Mouse (Mus musculus): ENCODE data around the gene Malrd1. TPM values are rescaled to one million over a fixed set of nuclear protein-coding genes. Genes with fewer than 3 reads are reported as not detected.
"Not testable (repeated sequence)": the region's sequence is repeated elsewhere in the genome, so short reads cannot be mapped to it uniquely, and the experiment has no call there.

Malrd1 gene
- polyA plus RNA-seq, 1 experiment from 2014 or later, result not detected

- Histone ChIP-seq H3K27ac (ENCODE audit: low read length) (no peak overlapping the region), H3K4me2 (ENCODE audit: low read depth, low read length) (no peak overlapping the region), H3K36me3 (ENCODE audit: control insufficient read depth, insufficient read depth) (no peaks in the 10 kb centered on the region), H3K4me1 (ENCODE audit: control insufficient read depth, low read depth, low read length) (no peaks in the 10 kb centered on the region), H3K9me3 (replicated peaks; ENCODE audit: control insufficient read depth, low read length) (no peaks in the 10 kb centered on the region), H3K27me3 (ENCODE audit: control insufficient read depth, insufficient read depth, low read depth, low read length) (no peaks in the 10 kb centered on the region), H3K9ac (ENCODE audit: low read depth, low read length) (no peak overlapping the region), H3K4me3 (ENCODE audit: low read depth, low read length) (no peak overlapping the region)
- ATAC-seq (ENCODE audit: low read depth), result no peak
- WGBS (ENCODE audit: insufficient replicate concordance), result 61% methylated on average over 1 of the region's 1 CpGs
These were observed 406.1 kb downstream of the Malrd1 start for GRCm38 (mm10) chr2:15932340-15932739.

- Histone ChIP-seq H3K27ac (ENCODE audit: low read length) (no peak overlapping the region), H3K27me3 (ENCODE audit: control insufficient read depth, insufficient read depth, low read depth, low read length) (no peaks in the 10 kb centered on the region), H3K4me1 (ENCODE audit: control insufficient read depth, low read depth, low read length) (no peaks in the 10 kb centered on the region), H3K9me3 (replicated peaks; ENCODE audit: control insufficient read depth, low read length) (no peaks in the 10 kb centered on the region), H3K36me3 (ENCODE audit: control insufficient read depth, insufficient read depth) (no peaks in the 10 kb centered on the region), H3K4me2 (ENCODE audit: low read depth, low read length) (no peak overlapping the region), H3K4me3 (ENCODE audit: low read depth, low read length) (no peak overlapping the region), H3K9ac (ENCODE audit: low read depth, low read length) (no peak overlapping the region)
- ATAC-seq (ENCODE audit: low read depth), result no peak
- 48% methylated on average over 2 of the region's 2 CpGs for WGBS (ENCODE audit: insufficient replicate concordance)
These were observed 476.6 kb downstream of the Malrd1 start for GRCm38 (mm10) chr2:16002925-16003324.

- H3K9ac ChIP-seq (ENCODE audit: low read depth, low read length); H3K27ac ChIP-seq (ENCODE audit: low read length); H3K4me1 ChIP-seq (ENCODE audit: control insufficient read depth, low read depth, low read length); H3K4me2 ChIP-seq (ENCODE audit: low read depth, low read length); H3K4me3 ChIP-seq (ENCODE audit: low read depth, low read length); H3K36me3 ChIP-seq (ENCODE audit: control insufficient read depth, insufficient read depth); H3K27me3 ChIP-seq (ENCODE audit: control insufficient read depth, insufficient read depth, low read depth, low read length); ATAC-seq (ENCODE audit: low read depth); H3K9me3 ChIP-seq (replicated peaks; ENCODE audit: control insufficient read depth, low read length): not testable (repeated sequence)
- 43% methylated on average over 2 of the region's 2 CpGs for WGBS (ENCODE audit: insufficient replicate concordance)
These were observed 490.8 kb downstream of the Malrd1 start for GRCm38 (mm10) chr2:16017046-16017445.

- H3K4me3 ChIP-seq (ENCODE audit: low read depth, low read length); ATAC-seq (ENCODE audit: low read depth); H3K9ac ChIP-seq (ENCODE audit: low read depth, low read length): not testable (repeated sequence)
These were observed 491.4 kb downstream of the Malrd1 start for GRCm38 (mm10) chr2:16017719-16018118.

GRCm38 (mm10) chr2:16029752-16030151, 503.5 kb downstream of the Malrd1 start:
- H3K4me1 ChIP-seq (ENCODE audit: control insufficient read depth, low read depth, low read length), result no peaks in the 10 kb centered on the region
- H3K36me3 ChIP-seq (ENCODE audit: control insufficient read depth, insufficient read depth), result no peaks in the 10 kb centered on the region
- H3K27ac ChIP-seq (ENCODE audit: low read length), result no peak overlapping the region
- H3K27me3 ChIP-seq (ENCODE audit: control insufficient read depth, insufficient read depth, low read depth, low read length), result no peaks in the 10 kb centered on the region
- 65% methylated on average over 12 of the region's 12 CpGs for WGBS (ENCODE audit: insufficient replicate concordance)
- no peak overlapping the region for H3K4me2 ChIP-seq (ENCODE audit: low read depth, low read length)
- H3K4me3 ChIP-seq (ENCODE audit: low read depth, low read length), result no peak overlapping the region
- no peak for ATAC-seq (ENCODE audit: low read depth)
- H3K9ac ChIP-seq (ENCODE audit: low read depth, low read length), result no peak overlapping the region
- H3K9me3 ChIP-seq (replicated peaks; ENCODE audit: control insufficient read depth, low read length), result no peaks in the 10 kb centered on the region

More at GRCm38 (mm10) chr2:16017719-16018118, 491.4 kb downstream of the Malrd1 start:
- not testable (repeated sequence) for H3K4me2 ChIP-seq (ENCODE audit: low read depth, low read length); H3K4me1 ChIP-seq (ENCODE audit: control insufficient read depth, low read depth, low read length); H3K9me3 ChIP-seq (replicated peaks; ENCODE audit: control insufficient read depth, low read length); H3K27me3 ChIP-seq (ENCODE audit: control insufficient read depth, insufficient read depth, low read depth, low read length); H3K27ac ChIP-seq (ENCODE audit: low read length); H3K36me3 ChIP-seq (ENCODE audit: control insufficient read depth, insufficient read depth)

GRCm38 (mm10) chr2:16031559-16031958, 505.3 kb downstream of the Malrd1 start:
- Histone ChIP-seq H3K9me3 (replicated peaks; ENCODE audit: control insufficient read depth, low read length) (no peaks in the 10 kb centered on the region), H3K4me2 (ENCODE audit: low read depth, low read length) (no peak overlapping the region), H3K9ac (ENCODE audit: low read depth, low read length) (no peak overlapping the region), H3K27ac (ENCODE audit: low read length) (no peak overlapping the region), H3K4me1 (ENCODE audit: control insufficient read depth, low read depth, low read length) (no peaks in the 10 kb centered on the region), H3K36me3 (ENCODE audit: control insufficient read depth, insufficient read depth) (no peaks in the 10 kb centered on the region), H3K27me3 (ENCODE audit: control insufficient read depth, insufficient read depth, low read depth, low read length) (no peaks in the 10 kb centered on the region), H3K4me3 (ENCODE audit: low read depth, low read length) (no peak overlapping the region)
- no peak for ATAC-seq (ENCODE audit: low read depth)
- 54% methylated on average over 4 of the region's 4 CpGs for WGBS (ENCODE audit: insufficient replicate concordance)

GRCm38 (mm10) chr2:16032804-16033203, 506.5 kb downstream of the Malrd1 start:
- Histone ChIP-seq H3K27me3 (ENCODE audit: control insufficient read depth, insufficient read depth, low read depth, low read length) (no peaks in the 10 kb centered on the region), H3K4me1 (ENCODE audit: control insufficient read depth, low read depth, low read length) (no peaks in the 10 kb centered on the region), H3K9ac (ENCODE audit: low read depth, low read length) (no peak overlapping the region), H3K27ac (ENCODE audit: low read length) (no peak overlapping the region), H3K4me2 (ENCODE audit: low read depth, low read length) (no peak overlapping the region), H3K9me3 (replicated peaks; ENCODE audit: control insufficient read depth, low read length) (no peaks in the 10 kb centered on the region), H3K4me3 (ENCODE audit: low read depth, low read length) (no peak overlapping the region), H3K36me3 (ENCODE audit: control insufficient read depth, insufficient read depth) (no peaks in the 10 kb centered on the region)
- ATAC-seq (ENCODE audit: low read depth), result no peak
- WGBS (ENCODE audit: insufficient replicate concordance), result 45% methylated on average over 3 of the region's 3 CpGs

- Histone ChIP-seq H3K4me3 (ENCODE audit: low read depth, low read length) (no peak overlapping the region), H3K36me3 (ENCODE audit: control insufficient read depth, insufficient read depth) (no peaks in the 10 kb centered on the region), H3K9me3 (replicated peaks; ENCODE audit: control insufficient read depth, low read length) (no peaks in the 10 kb centered on the region), H3K27me3 (ENCODE audit: control insufficient read depth, insufficient read depth, low read depth, low read length) (no peaks in the 10 kb centered on the region), H3K4me2 (ENCODE audit: low read depth, low read length) (no peak overlapping the region), H3K4me1 (ENCODE audit: control insufficient read depth, low read depth, low read length) (no peaks in the 10 kb centered on the region), H3K9ac (ENCODE audit: low read depth, low read length) (no peak overlapping the region), H3K27ac (ENCODE audit: low read length) (no peak overlapping the region)
- 53% methylated on average over 3 of the region's 3 CpGs for WGBS (ENCODE audit: insufficient replicate concordance)
- no peak for ATAC-seq (ENCODE audit: low read depth)
These were observed 584.4 kb downstream of the Malrd1 start for GRCm38 (mm10) chr2:16110696-16111095.

GRCm38 (mm10) chr2:16113333-16113732, 587.1 kb downstream of the Malrd1 start:
- no peak for ATAC-seq (ENCODE audit: low read depth)
- H3K9me3 ChIP-seq (replicated peaks; ENCODE audit: control insufficient read depth, low read length), result no peaks in the 10 kb centered on the region
- no peaks in the 10 kb centered on the region for H3K27me3 ChIP-seq (ENCODE audit: control insufficient read depth, insufficient read depth, low read depth, low read length)
- H3K4me1 ChIP-seq (ENCODE audit: control insufficient read depth, low read depth, low read length), result no peaks in the 10 kb centered on the region
- H3K4me2 ChIP-seq (ENCODE audit: low read depth, low read length), result no peak overlapping the region
- H3K9ac ChIP-seq (ENCODE audit: low read depth, low read length), result no peak overlapping the region
- H3K27ac ChIP-seq (ENCODE audit: low read length), result no peak overlapping the region
- H3K36me3 ChIP-seq (ENCODE audit: control insufficient read depth, insufficient read depth), result no peaks in the 10 kb centered on the region
- no peak overlapping the region for H3K4me3 ChIP-seq (ENCODE audit: low read depth, low read length)
- 48% methylated on average over 2 of the region's 2 CpGs for WGBS (ENCODE audit: insufficient replicate concordance)

GRCm38 (mm10) chr2:16147999-16148398, 621.7 kb downstream of the Malrd1 start:
- H3K27ac ChIP-seq (ENCODE audit: low read length), result no peak overlapping the region
- H3K27me3 ChIP-seq (ENCODE audit: control insufficient read depth, insufficient read depth, low read depth, low read length), result no peaks in the 10 kb centered on the region
- no peak overlapping the region for H3K4me3 ChIP-seq (ENCODE audit: low read depth, low read length)
- no peak overlapping the region for H3K4me2 ChIP-seq (ENCODE audit: low read depth, low read length)
- H3K4me1 ChIP-seq (ENCODE audit: control insufficient read depth, low read depth, low read length), result no peaks in the 10 kb centered on the region
- H3K36me3 ChIP-seq (ENCODE audit: control insufficient read depth, insufficient read depth), result no peaks in the 10 kb centered on the region
- ATAC-seq (ENCODE audit: low read depth), result no peak
- no peak overlapping the region for H3K9ac ChIP-seq (ENCODE audit: low read depth, low read length)
- WGBS (ENCODE audit: insufficient replicate concordance), result 26% methylated on average over 1 of the region's 1 CpGs
- H3K9me3 ChIP-seq (replicated peaks; ENCODE audit: control insufficient read depth, low read length), result no peaks in the 10 kb centered on the region
